Mouse (Mus musculus) inflammation-experienced regulatory T-cells, adult 6 months (primary cell): ENCODE measurements at regions not wholly inside any gene's neighbourhood (a gene's known extent, or its start where the extent isn't known, plus 50 kb on each side); places are given as distances from the start of the nearest gene placed in this dataset.
A peak's percentile ranks its signal among the peaks of the same experiment; 100 is the strongest.

Experiments
- ATAC-seq: one replicate; pipeline ENCODE4 v1.8.0; 2017

GRCm38 (mm10) chr6:94957172-94957668 lies 159.8 kb upstream of the Kbtbd8 start:
- no peak for ATAC-seq

DNA sequence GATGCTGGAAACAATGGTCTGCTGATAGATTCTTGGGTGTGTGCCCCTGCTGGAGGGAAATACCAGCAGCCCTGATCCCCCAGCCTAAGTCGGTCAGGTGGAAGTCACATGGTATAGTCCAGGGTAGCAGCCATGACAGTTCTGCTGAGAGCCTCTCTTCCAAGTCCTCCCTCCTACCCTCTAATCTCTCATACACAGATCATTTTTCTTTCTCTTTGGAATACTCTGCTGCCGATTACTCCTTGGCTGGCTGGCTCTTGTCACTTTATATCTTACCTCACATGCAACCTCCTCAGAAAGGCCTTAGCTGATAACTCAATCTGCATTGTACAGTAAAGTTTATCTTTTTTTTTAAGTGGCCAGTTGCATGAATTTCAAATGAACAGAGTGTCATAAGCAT lies 162.5 kb upstream of the Kbtbd8 start:
- ATAC-seq: no peak

GRCm38 (mm10) chr6:94953658-94954057 lies 163.4 kb upstream of the Kbtbd8 start:
- no peak for ATAC-seq

GRCm38 (mm10) chr6:94951971-94952768 lies 164.9 kb upstream of the Kbtbd8 start:
- no peak for ATAC-seq

DNA sequence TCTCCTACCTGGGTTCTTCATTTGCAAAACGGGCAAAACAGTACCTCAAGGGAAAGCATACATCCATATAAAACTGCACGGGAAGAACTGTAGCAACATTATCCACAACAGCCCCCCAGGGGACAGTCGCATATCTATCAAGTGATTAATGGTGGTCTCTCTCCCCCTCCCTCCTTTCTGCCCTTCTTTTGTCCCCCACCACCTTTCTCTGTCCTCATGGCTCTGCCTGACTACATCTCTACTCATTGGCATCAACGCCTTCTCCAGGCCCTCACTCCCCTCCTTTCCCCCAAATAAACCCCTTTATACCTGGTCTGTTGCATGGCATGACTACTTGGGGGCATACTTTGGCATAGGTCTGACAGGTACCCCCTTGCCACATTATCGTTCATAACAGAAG lies 166.1 kb upstream of the Kbtbd8 start:
- ATAC-seq: no peak

DNA sequence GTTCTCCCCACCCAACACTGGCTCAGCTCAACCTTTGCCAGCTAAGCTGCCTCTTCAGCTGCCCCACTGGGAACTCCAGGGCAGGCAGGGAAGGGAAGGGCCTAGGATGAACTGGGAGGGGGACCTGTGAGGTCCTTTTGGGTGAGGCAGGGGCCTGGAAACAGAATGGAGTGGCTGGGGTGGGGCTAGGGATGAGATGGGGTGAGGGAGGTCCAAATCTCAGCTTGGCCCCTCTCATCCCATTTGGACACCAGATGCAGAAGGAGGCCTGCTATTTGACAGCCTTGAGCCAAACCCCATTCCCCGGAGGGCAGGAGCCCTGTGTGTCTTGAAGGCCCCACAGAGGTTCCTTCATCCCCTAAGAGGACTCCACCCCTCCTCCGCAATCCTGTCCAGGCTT lies 166.7 kb upstream of the Kbtbd8 start:
- ATAC-seq: no peak

- ATAC-seq: no peak
These were observed 170.6 kb upstream of the Kbtbd8 start for GRCm38 (mm10) chr6:94946352-94946900.

DNA sequence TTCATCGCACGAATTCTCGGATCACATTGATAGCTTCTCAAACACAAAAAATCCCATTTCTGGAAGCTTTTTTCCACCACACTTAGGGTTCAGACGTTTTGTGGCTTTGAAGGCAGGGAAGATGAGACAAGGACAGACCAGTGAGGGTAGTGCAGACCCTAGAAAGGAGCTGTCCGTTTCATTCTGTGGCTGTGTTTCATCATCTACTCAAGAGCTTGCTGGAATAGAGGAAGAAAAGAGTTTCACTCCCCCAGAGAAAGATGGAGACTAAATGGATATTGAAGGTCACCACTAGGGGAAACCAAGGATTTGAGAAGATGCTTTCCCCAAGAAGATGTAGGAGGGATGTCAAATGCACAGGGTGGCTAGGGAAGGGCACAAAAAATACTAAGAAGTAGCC lies 171.3 kb upstream of the Kbtbd8 start:
- ATAC-seq: no peak

DNA sequence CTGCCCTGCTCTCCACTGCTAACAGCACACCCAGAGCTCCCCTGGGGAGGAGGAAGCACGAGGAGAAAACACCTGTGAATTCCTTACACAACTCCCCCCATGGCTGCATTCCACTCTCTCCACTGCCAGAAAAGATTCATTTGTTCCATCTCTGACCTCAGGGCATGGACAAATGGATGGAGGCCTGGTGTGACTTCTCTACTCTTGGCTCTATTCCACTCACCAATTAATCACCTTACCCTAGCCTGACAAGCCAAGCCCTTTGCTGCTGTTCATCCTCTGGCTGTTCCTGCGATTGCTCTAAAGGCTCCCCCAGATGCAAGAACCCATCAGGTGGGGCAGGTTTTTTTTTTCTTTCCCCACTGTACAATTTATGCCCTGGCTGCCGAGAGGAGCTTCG lies 172.8 kb upstream of the Kbtbd8 start:
- ATAC-seq: no peak

GRCm38 (mm10) chr6:94938949-94939348 lies 178.1 kb upstream of the Kbtbd8 start:
- ATAC-seq: no peak

DNA sequence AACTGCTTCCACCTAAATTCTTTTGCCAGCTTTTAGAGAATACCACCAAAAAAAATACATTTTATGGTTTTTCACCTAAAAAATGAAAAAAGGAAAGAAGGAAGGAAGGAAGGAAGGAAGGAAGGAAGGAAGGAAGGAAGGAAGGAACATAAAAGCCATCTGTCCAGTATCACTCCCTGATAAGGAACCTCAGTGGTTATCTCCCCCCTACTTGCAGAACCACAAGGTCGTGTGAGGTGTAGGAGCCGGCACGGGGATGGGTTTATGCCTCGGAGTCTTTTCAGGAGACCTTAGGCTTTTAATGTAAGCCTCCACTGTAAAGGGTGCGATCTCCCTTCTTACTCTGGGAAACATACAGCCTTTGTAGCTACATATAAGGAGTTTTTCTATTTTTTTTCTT lies 180.8 kb upstream of the Kbtbd8 start:
- ATAC-seq: no peak

DNA sequence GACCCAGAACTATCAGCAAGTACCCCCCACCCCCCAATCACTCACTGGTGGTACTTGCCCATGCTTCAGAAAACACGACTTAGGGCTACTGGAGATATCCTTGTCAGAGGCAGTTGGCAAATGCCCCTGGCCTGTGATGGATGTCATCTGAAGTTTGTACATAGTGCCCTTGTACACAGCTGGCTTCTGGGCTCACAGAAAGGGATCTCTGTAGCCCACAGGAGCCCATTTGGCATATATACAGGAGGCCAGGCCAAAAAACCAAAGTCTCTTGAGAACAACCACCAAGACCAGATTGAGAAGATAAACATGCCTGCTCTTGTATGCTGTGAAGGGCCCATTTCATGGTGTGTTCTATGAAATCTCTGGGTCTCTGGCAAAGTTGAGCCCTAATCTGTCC lies 181.3 kb upstream of the Kbtbd8 start:
- ATAC-seq: no peak

- ATAC-seq: no peak
These were observed 189.2 kb upstream of the Kbtbd8 start for GRCm38 (mm10) chr6:94927811-94928210.

- no peak for ATAC-seq
These were observed 190.3 kb upstream of the Kbtbd8 start for GRCm38 (mm10) chr6:94926652-94927211.

- ATAC-seq: no peak
These were observed 191.6 kb upstream of the Kbtbd8 start for GRCm38 (mm10) chr6:94925408-94925807.

DNA sequence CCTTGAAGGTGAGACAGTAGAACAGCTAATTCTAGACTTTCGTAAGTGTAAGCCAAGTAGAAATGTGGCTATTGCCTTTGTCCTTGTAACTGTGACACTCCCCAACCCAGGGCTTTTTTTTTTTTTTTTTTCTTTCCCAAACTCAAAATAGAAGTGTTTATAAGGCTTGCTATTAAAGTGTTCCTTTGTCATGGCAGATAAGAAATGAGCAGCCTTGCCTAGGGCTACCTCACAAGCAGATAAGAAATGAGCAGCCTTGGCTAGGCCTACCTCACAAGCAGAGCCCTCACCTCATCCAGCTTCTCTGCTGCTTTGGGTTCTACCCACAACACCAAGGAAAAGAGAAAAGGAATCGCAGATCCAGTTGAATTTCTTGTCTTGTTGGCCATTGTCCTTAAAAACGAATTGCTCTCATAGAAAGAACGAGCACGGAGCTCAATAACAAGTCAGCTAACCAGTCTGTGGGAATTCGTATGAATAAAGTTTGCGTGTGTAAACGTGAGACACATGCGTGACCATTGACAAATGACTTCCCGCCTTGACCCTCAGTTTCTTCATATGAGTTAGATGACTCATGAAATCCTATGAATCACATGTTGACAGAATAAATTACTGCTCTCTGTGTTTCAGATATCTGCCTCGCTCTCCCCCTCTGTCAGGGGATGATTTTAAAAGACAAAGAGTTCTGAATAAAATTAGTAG lies 192.6 kb upstream of the Kbtbd8 start:
- ATAC-seq: no peak

DNA sequence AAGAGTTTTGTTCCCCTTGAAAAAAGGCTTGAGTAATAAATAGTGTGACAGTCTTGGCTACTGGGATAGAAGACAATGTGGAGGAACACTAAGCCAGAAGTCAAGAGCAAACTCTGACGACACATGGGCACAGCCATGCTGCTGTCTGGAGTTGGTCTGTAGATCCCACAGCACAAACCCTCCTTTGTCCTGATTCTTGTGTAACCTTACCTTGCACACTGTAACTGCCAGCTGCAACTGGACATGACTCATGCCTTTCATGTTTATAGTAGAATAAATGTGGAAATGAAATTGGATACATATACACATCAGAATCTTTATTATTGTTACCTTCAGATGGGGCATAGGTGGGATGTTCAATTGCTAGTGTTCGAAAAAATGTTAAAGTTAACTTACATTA lies 195.3 kb upstream of the Kbtbd8 start:
- no peak for ATAC-seq

- no peak for ATAC-seq
These were observed 196.3 kb upstream of the Kbtbd8 start for GRCm38 (mm10) chr6:94920770-94921169.

- ATAC-seq: no peak
These were observed 197.8 kb upstream of the Kbtbd8 start for GRCm38 (mm10) chr6:94919194-94919743.

GRCm38 (mm10) chr6:94915842-94916620 lies 201.0 kb upstream of the Kbtbd8 start:
- ATAC-seq: peak; percentile 66

- ATAC-seq: no peak
These were observed 205.2 kb upstream of the Kbtbd8 start for GRCm38 (mm10) chr6:94911836-94912235.

DNA sequence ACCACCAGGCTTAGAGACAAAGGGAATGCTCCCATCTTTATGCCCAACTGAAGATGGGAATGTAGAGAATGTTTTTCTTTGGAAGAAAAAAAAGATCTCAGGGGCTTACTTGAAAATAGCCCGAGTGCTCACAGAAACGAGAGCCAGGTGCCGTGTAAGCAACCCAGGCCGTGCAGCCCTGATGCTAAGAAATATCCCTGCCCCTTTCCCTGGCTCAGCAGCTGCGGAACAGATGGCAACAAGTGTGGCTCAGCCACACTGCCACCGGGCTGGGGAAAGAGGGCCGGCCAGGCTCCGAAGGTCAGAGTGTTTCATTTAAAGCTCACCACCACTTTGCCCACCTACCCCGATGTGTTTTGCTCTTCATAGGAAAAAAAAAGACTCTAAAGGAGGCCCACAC lies 205.7 kb upstream of the Kbtbd8 start:
- ATAC-seq: no peak
